Mouse (Mus musculus): Measurements from ENCODE around the gene Cavin4. TPM values are rescaled to one million over a fixed set of nuclear protein-coding genes. Genes with fewer than 3 reads are reported as not detected.

Cavin4 gene
- polyA plus RNA-seq (2012; rRNA removed), result not detected in 2 replicates

GRCm38 (mm10) chr4:48663271-48663670, at the start of gene Cavin4:
Cavin4 (plus strand) TSS chr4:48663514.

Other genes starting within 250 kb of the Cavin4 start
- 3.4 and 4.2 TPM in 2 replicates for gene Tex10, start 190.1 kb upstream of the Cavin4 start, polyA plus RNA-seq (2012; rRNA removed)
- gene Msantd3, start 123.6 kb upstream of the Cavin4 start, polyA plus RNA-seq (2012; rRNA removed), result 1.7 and 2.0 TPM in 2 replicates
- gene Tmeff1, start 78.3 kb upstream of the Cavin4 start, polyA plus RNA-seq (2012; rRNA removed), result 10.0 and 11.9 TPM in 2 replicates